Mouse (Mus musculus) kidney, postnatal 0 days (tissue): ENCODE data around the gene B4gat1. TPM values are rescaled to one million over a fixed set of nuclear protein-coding genes. Genes with fewer than 3 reads are reported as not detected.

Source experiments
- ATAC-seq: fragments of 200-750 bp; cut with Nextera tagmentation; replicated peaks from 2 replicates; pipeline ENCODE4 v1.8.0; 2017; ENCODE audit warnings: low read depth, moderate number of reproducible peaks, moderate TSS enrichment, moderate library complexity; ENCODE audit not compliant: low FRiP score
- DNase-seq: peaks from one replicate; pipeline ENCODE4 v3.0.0-alpha.2; 2016; ENCODE audit warnings: low spot score
- H3K27ac ChIP-seq: fragments of 300-500 bp; sonication (generic); 2 replicates; pipeline ENCODE4 v1.5.1; 2014; ENCODE audit warnings: mild to moderate bottlenecking
- H3K27me3 ChIP-seq: fragments of 300-500 bp; sonication (generic); 2 replicates; pipeline ENCODE4 v1.6.1; 2014; ENCODE audit warnings: low read length, mixed read lengths; ENCODE audit not compliant: insufficient read depth
- H3K36me3 ChIP-seq: fragments of 300-500 bp; sonication (generic); 2 replicates; pipeline ENCODE4 v1.6.1; 2014; ENCODE audit warnings: low read length, mixed read lengths; ENCODE audit not compliant: insufficient read depth
- H3K4me1 ChIP-seq: fragments of 300-500 bp; sonication (generic); replicated peaks from 2 replicates; pipeline ENCODE4 v1.6.1; 2014; ENCODE audit warnings: antibody characterized with exemption, low read length, mixed read lengths; ENCODE audit not compliant: insufficient read depth
- H3K4me2 ChIP-seq: fragments of 300-500 bp; sonication (generic); 2 replicates; pipeline ENCODE4 v1.6.1; 2014; ENCODE audit warnings: mild to moderate bottlenecking, low read length, moderate library complexity, mixed read lengths
- H3K4me3 ChIP-seq: fragments of 300-500 bp; sonication (generic); replicated peaks from 2 replicates; pipeline ENCODE4 v1.5.1; 2014; ENCODE audit warnings: low read depth, low read length
- H3K9ac ChIP-seq: fragments of 300-500 bp; sonication (generic); 2 replicates; pipeline ENCODE4 v1.6.1; 2014; ENCODE audit warnings: low read depth, low read length
- H3K9me3 ChIP-seq: fragments of 300-500 bp; sonication (generic); replicated peaks from 2 replicates; pipeline ENCODE4 v1.6.1; 2016; ENCODE audit warnings: low read length, inconsistent platforms, mixed read lengths
- CTCF ChIP-seq: IDR thresholded peaks from 2 replicates; pipeline ENCODE4 v1.5.1; 2016; ENCODE audit warnings: antibody characterized with exemption, low read depth, mild to moderate bottlenecking, moderate library complexity
- WGBS: fragments of 180-500 bp; shearing (Covaris S2); extraction: QIAGEN DNeasy Blood & Tissue Kit; methylation state at CpG from one replicate; pipeline ENCODE4 v1.1.7; 2014; 5-methylcytosine and 5-hydroxymethylcytosine counted together
- polyA plus RNA-seq: library from polyadenylated mRNA; unstranded; fragments of >200 nt; fragmentation: Nextera tagmentation; extraction: Ambion mirVana; gene quantifications from 2 replicates; pipeline ENCODE4 v1.2.1, GENCODE M21; 2015

B4gat1 gene
- polyA plus RNA-seq, 1 experiment from 2014 or later, result 57.1 TPM

- WGBS, result 53% methylated on average over 8 of the region's 8 CpGs
- no peak overlapping the region for H3K4me3 ChIP-seq
These were observed 25.5 kb upstream of the B4gat1 start for GRCm38 (mm10) chr19:5013138-5013537.

GRCm38 (mm10) chr19:5014961-5015398 lies 23.6 kb upstream of the B4gat1 start:
- WGBS, result 14% methylated on average over 8 of the region's 8 CpGs
- Histone ChIP-seq H3K4me3 (no peak overlapping the region), H3K4me1 (peaks cover 7% of the 10 kb centered on the region; the same call in 1 of the 2 replicates), H3K9me3 (no peaks in the 10 kb centered on the region), H3K4me2 (no peak overlapping the region), H3K36me3 (no peaks in the 10 kb centered on the region), H3K27me3 (no peaks in the 10 kb centered on the region), H3K27ac (no peak overlapping the region), H3K9ac (no peak overlapping the region)
- peak; percentile 81 for DNase-seq
- peak; percentile 73 for TF ChIP-seq CTCF
- ATAC-seq, result no peak

More at GRCm38 (mm10) chr19:5013138-5013537, 25.5 kb upstream of the B4gat1 start:
- Histone ChIP-seq H3K4me2 (no peak overlapping the region), H3K9me3 (no peaks in the 10 kb centered on the region), H3K27ac (no peak overlapping the region), H3K4me1 (peaks cover 7% of the 10 kb centered on the region; the same call in 1 of the 2 replicates), H3K36me3 (no peaks in the 10 kb centered on the region), H3K9ac (no peak overlapping the region), H3K27me3 (no peaks in the 10 kb centered on the region)
- ATAC-seq (no peak), DNase-seq (no peak)
- TF ChIP-seq CTCF, result no peak

GRCm38 (mm10) chr19:5016221-5016742 lies 22.3 kb upstream of the B4gat1 start:
- Histone ChIP-seq H3K9ac (no peak overlapping the region), H3K4me1 (peaks cover 7% of the 10 kb centered on the region; the same call in 1 of the 2 replicates), H3K4me3 (no peak overlapping the region), H3K9me3 (no peaks in the 10 kb centered on the region), H3K4me2 (peak overlapping the region; percentile 36), H3K36me3 (no peaks in the 10 kb centered on the region), H3K27ac (peak overlapping the region; percentile 81), H3K27me3 (no peaks in the 10 kb centered on the region)
- DNase-seq, result peak; percentile 57
- ATAC-seq, result peak; percentile 78; the same call in 1 of the 2 replicates
- 0 out of 2 replicates have a peak, but pooled peaks have one; percentile 11 for TF ChIP-seq CTCF
- 20% methylated on average over 10 of the region's 10 CpGs for WGBS

- Histone ChIP-seq H3K36me3 (no peaks in the 10 kb centered on the region), H3K9ac (no peak overlapping the region), H3K27ac (peak overlapping the region; percentile 81), H3K9me3 (no peaks in the 10 kb centered on the region), H3K4me1 (peaks cover 7% of the 10 kb centered on the region; the same call in 1 of the 2 replicates), H3K27me3 (no peaks in the 10 kb centered on the region), H3K4me2 (peak overlapping the region; percentile 36), H3K4me3 (no peak overlapping the region)
- TF ChIP-seq CTCF, result peak; percentile 75
- DNase-seq, result peak; percentile 83
- no peak; the same call in 1 of the 2 replicates for ATAC-seq
- 24% methylated on average over 12 of the region's 12 CpGs for WGBS
These were observed 21.8 kb upstream of the B4gat1 start for GRCm38 (mm10) chr19:5016782-5017181.

GRCm38 (mm10) chr19:5017611-5018010 lies 21.0 kb upstream of the B4gat1 start:
- no peak overlapping the region for H3K27ac ChIP-seq
- TF ChIP-seq CTCF, result no peak
- H3K4me3 ChIP-seq, result no peak overlapping the region
- no peak overlapping the region for H3K9ac ChIP-seq
- H3K4me2 ChIP-seq, result no peak overlapping the region
- DNase-seq (no peak), ATAC-seq (no peak)
- no peaks in the 10 kb centered on the region for H3K36me3 ChIP-seq
- H3K27me3 ChIP-seq, result no peaks in the 10 kb centered on the region
- H3K4me1 ChIP-seq, result peaks cover 7% of the 10 kb centered on the region; the same call in 1 of the 2 replicates
- WGBS, result 78% methylated on average over 4 of the region's 4 CpGs
- H3K9me3 ChIP-seq, result no peaks in the 10 kb centered on the region

GRCm38 (mm10) chr19:5018191-5018590 lies 20.4 kb upstream of the B4gat1 start:
- H3K4me1 ChIP-seq, result peaks cover 7% of the 10 kb centered on the region; the same call in 1 of the 2 replicates
- no peaks in the 10 kb centered on the region for H3K9me3 ChIP-seq
- WGBS, result 86% methylated on average over 3 of the region's 3 CpGs
- ATAC-seq (no peak), DNase-seq (no peak)
- no peak overlapping the region for H3K9ac ChIP-seq
- no peak overlapping the region for H3K4me2 ChIP-seq
- H3K27me3 ChIP-seq, result no peaks in the 10 kb centered on the region
- TF ChIP-seq CTCF, result no peak
- H3K4me3 ChIP-seq, result no peak overlapping the region
- no peak overlapping the region for H3K27ac ChIP-seq
- H3K36me3 ChIP-seq, result no peaks in the 10 kb centered on the region
